Mouse (Mus musculus) cortical plate, adult 2 months (tissue): ENCODE results near the gene Cops9.

ENCODE experiments used
- CTCF ChIP-seq: fragments of 200-500 bp; IDR thresholded peaks from 2 replicates; pipeline ENCODE4 v1.5.1; 2011; ENCODE audit warnings: mild to moderate bottlenecking, control low read depth, low read length; ENCODE audit not compliant: insufficient read depth; ENCODE audit errors: extremely low read depth
- POLR2A ChIP-seq: fragments of 200-500 bp; IDR thresholded peaks from 2 replicates; pipeline ENCODE4 v1.6.1; 2011; ENCODE audit warnings: mild to moderate bottlenecking, low read length, control low read depth; ENCODE audit not compliant: insufficient read depth; ENCODE audit errors: extremely low read depth

GRCm38 (mm10) chr1:92673258-92673782, 31.5 kb upstream of the Cops9 start:
- TF ChIP-seq POLR2A (no peak), CTCF (no peak)
